Mouse (Mus musculus): ENCODE measurements around the gene Rab4a. TPM values are rescaled to one million over a fixed set of nuclear protein-coding genes. Genes with fewer than 3 reads are reported as not detected.

Gene Rab4a
- polyA plus RNA-seq, 1 experiment from 2014 or later = 71.4 TPM

- Histone ChIP-seq H3K9ac (ENCODE audit: low read length) (no peak overlapping the region), H3K4me3 (ENCODE audit: low read depth, low read length) (no peak overlapping the region), H3K36me3 (ENCODE audit: control insufficient read depth, insufficient read depth, low read length) (no peaks in the 10 kb centered on the region), H3K4me2 (ENCODE audit: low read depth) (no peak overlapping the region), H3K27ac (ENCODE audit: low read depth, low read length) (no peak overlapping the region), H3K9me3 (ENCODE audit: control insufficient read depth, low read length) (no peaks in the 10 kb centered on the region), H3K27me3 (ENCODE audit: control insufficient read depth, insufficient read depth, low read length) (no peaks in the 10 kb centered on the region), H3K4me1 (ENCODE audit: control insufficient read depth, insufficient read depth, low read length) (no peaks in the 10 kb centered on the region)
- ATAC-seq (ENCODE audit: insufficient read depth, low FRiP score, low TSS enrichment) = no peak
- DNase-seq (ENCODE audit: low spot score) = no peak
- WGBS = 83% methylated on average over 9 of the region's 9 CpGs
These were observed 66.3 kb downstream of the Rab4a start for GRCm38 (mm10) chr8:123872048-123872447.

- Histone ChIP-seq H3K27me3 (ENCODE audit: control insufficient read depth, insufficient read depth, low read length) (no peaks in the 10 kb centered on the region), H3K9ac (ENCODE audit: low read length) (no peak overlapping the region), H3K4me1 (ENCODE audit: control insufficient read depth, insufficient read depth, low read length) (no peaks in the 10 kb centered on the region), H3K27ac (ENCODE audit: low read depth, low read length) (no peak overlapping the region), H3K4me3 (ENCODE audit: low read depth, low read length) (no peak overlapping the region), H3K36me3 (ENCODE audit: control insufficient read depth, insufficient read depth, low read length) (no peaks in the 10 kb centered on the region), H3K4me2 (ENCODE audit: low read depth) (no peak overlapping the region), H3K9me3 (ENCODE audit: control insufficient read depth, low read length) (no peaks in the 10 kb centered on the region)
- WGBS = 80% methylated on average over 6 of the region's 6 CpGs
- DNase-seq (ENCODE audit: low spot score) (no peak), ATAC-seq (ENCODE audit: insufficient read depth, low FRiP score, low TSS enrichment) (no peak)
These were observed 67.6 kb downstream of the Rab4a start for GRCm38 (mm10) chr8:123873364-123873763.

GRCm38 (mm10) chr8:123874324-123874723 is 68.5 kb downstream of the Rab4a start:
- no peak overlapping the region for H3K4me2 ChIP-seq (ENCODE audit: low read depth)
- DNase-seq (ENCODE audit: low spot score) = no peak
- H3K27me3 ChIP-seq (ENCODE audit: control insufficient read depth, insufficient read depth, low read length) = no peaks in the 10 kb centered on the region
- no peak overlapping the region for H3K4me3 ChIP-seq (ENCODE audit: low read depth, low read length)
- no peak for ATAC-seq (ENCODE audit: insufficient read depth, low FRiP score, low TSS enrichment)
- no peaks in the 10 kb centered on the region for H3K4me1 ChIP-seq (ENCODE audit: control insufficient read depth, insufficient read depth, low read length)
- H3K27ac ChIP-seq (ENCODE audit: low read depth, low read length) = no peak overlapping the region
- H3K9ac ChIP-seq (ENCODE audit: low read length) = no peak overlapping the region
- no peaks in the 10 kb centered on the region for H3K36me3 ChIP-seq (ENCODE audit: control insufficient read depth, insufficient read depth, low read length)
- no peaks in the 10 kb centered on the region for H3K9me3 ChIP-seq (ENCODE audit: control insufficient read depth, low read length)
- 83% methylated on average over 11 of the region's 11 CpGs for WGBS

- ATAC-seq (ENCODE audit: insufficient read depth, low FRiP score, low TSS enrichment) (no peak), DNase-seq (ENCODE audit: low spot score) (no peak)
- Histone ChIP-seq H3K27me3 (ENCODE audit: control insufficient read depth, insufficient read depth, low read length) (no peaks in the 10 kb centered on the region), H3K36me3 (ENCODE audit: control insufficient read depth, insufficient read depth, low read length) (no peaks in the 10 kb centered on the region), H3K27ac (ENCODE audit: low read depth, low read length) (no peak overlapping the region), H3K9me3 (ENCODE audit: control insufficient read depth, low read length) (no peaks in the 10 kb centered on the region), H3K9ac (ENCODE audit: low read length) (no peak overlapping the region), H3K4me3 (ENCODE audit: low read depth, low read length) (no peak overlapping the region), H3K4me1 (ENCODE audit: control insufficient read depth, insufficient read depth, low read length) (no peaks in the 10 kb centered on the region), H3K4me2 (ENCODE audit: low read depth) (no peak overlapping the region)
- 81% methylated on average over 2 of the region's 2 CpGs for WGBS
These were observed 72.1 kb downstream of the Rab4a start for GRCm38 (mm10) chr8:123877865-123878264.

GRCm38 (mm10) chr8:123880271-123880670 is 74.5 kb downstream of the Rab4a start:
- Histone ChIP-seq H3K27ac (ENCODE audit: low read depth, low read length) (no peak overlapping the region), H3K27me3 (ENCODE audit: control insufficient read depth, insufficient read depth, low read length) (peaks cover 4% of the 10 kb centered on the region; the same call in 1 of the 2 replicates), H3K36me3 (ENCODE audit: control insufficient read depth, insufficient read depth, low read length) (no peaks in the 10 kb centered on the region), H3K4me1 (ENCODE audit: control insufficient read depth, insufficient read depth, low read length) (no peaks in the 10 kb centered on the region; the same call in 1 of the 2 replicates), H3K9ac (ENCODE audit: low read length) (no peak overlapping the region), H3K9me3 (ENCODE audit: control insufficient read depth, low read length) (no peaks in the 10 kb centered on the region), H3K4me3 (ENCODE audit: low read depth, low read length) (no peak overlapping the region), H3K4me2 (ENCODE audit: low read depth) (no peak overlapping the region)
- DNase-seq (ENCODE audit: low spot score) = no peak
- no peak for ATAC-seq (ENCODE audit: insufficient read depth, low FRiP score, low TSS enrichment)
- WGBS = 71% methylated on average over 10 of the region's 10 CpGs

- peaks cover 7% of the 10 kb centered on the region for H3K27me3 ChIP-seq (ENCODE audit: control insufficient read depth, insufficient read depth, low read length)
- DNase-seq (ENCODE audit: low spot score) (no peak), ATAC-seq (ENCODE audit: insufficient read depth, low FRiP score, low TSS enrichment) (no peak)
- 53% methylated on average over 4 of the region's 4 CpGs for WGBS
- H3K9ac ChIP-seq (ENCODE audit: low read length) = no peak overlapping the region
- H3K4me2 ChIP-seq (ENCODE audit: low read depth) = no peak overlapping the region
- H3K27ac ChIP-seq (ENCODE audit: low read depth, low read length) = no peak overlapping the region
- no peaks in the 10 kb centered on the region for H3K36me3 ChIP-seq (ENCODE audit: control insufficient read depth, insufficient read depth, low read length)
- H3K4me1 ChIP-seq (ENCODE audit: control insufficient read depth, insufficient read depth, low read length) = no peaks in the 10 kb centered on the region; the same call in 1 of the 2 replicates
- H3K4me3 ChIP-seq (ENCODE audit: low read depth, low read length) = no peak overlapping the region
- H3K9me3 ChIP-seq (ENCODE audit: control insufficient read depth, low read length) = no peaks in the 10 kb centered on the region
These were observed 75.1 kb downstream of the Rab4a start for GRCm38 (mm10) chr8:123880821-123881350.

GRCm38 (mm10) chr8:123882412-123882811 is 76.6 kb downstream of the Rab4a start:
- Histone ChIP-seq H3K4me2 (ENCODE audit: low read depth) (no peak overlapping the region), H3K9me3 (ENCODE audit: control insufficient read depth, low read length) (no peaks in the 10 kb centered on the region), H3K27me3 (ENCODE audit: control insufficient read depth, insufficient read depth, low read length) (peaks cover 9% of the 10 kb centered on the region), H3K36me3 (ENCODE audit: control insufficient read depth, insufficient read depth, low read length) (no peaks in the 10 kb centered on the region), H3K9ac (ENCODE audit: low read length) (no peak overlapping the region), H3K27ac (ENCODE audit: low read depth, low read length) (no peak overlapping the region), H3K4me3 (ENCODE audit: low read depth, low read length) (no peak overlapping the region), H3K4me1 (ENCODE audit: control insufficient read depth, insufficient read depth, low read length) (no peaks in the 10 kb centered on the region; the same call in 1 of the 2 replicates)
- ATAC-seq (ENCODE audit: insufficient read depth, low FRiP score, low TSS enrichment) (no peak), DNase-seq (ENCODE audit: low spot score) (no peak)
- 90% methylated on average over 2 of the region's 2 CpGs for WGBS

- no peak for ATAC-seq (ENCODE audit: insufficient read depth, low FRiP score, low TSS enrichment)
- no peak overlapping the region for H3K4me2 ChIP-seq (ENCODE audit: low read depth)
- 69% methylated on average over 4 of the region's 4 CpGs for WGBS
These were observed 77.3 kb downstream of the Rab4a start for GRCm38 (mm10) chr8:123883094-123883493.

More at GRCm38 (mm10) chr8:123883094-123883493, 77.3 kb downstream of the Rab4a start:
- no peak for DNase-seq (ENCODE audit: low spot score)
- Histone ChIP-seq H3K4me3 (ENCODE audit: low read depth, low read length) (no peak overlapping the region), H3K9me3 (ENCODE audit: control insufficient read depth, low read length) (no peaks in the 10 kb centered on the region), H3K9ac (ENCODE audit: low read length) (no peak overlapping the region), H3K36me3 (ENCODE audit: control insufficient read depth, insufficient read depth, low read length) (no peaks in the 10 kb centered on the region), H3K27me3 (ENCODE audit: control insufficient read depth, insufficient read depth, low read length) (peaks cover 9% of the 10 kb centered on the region), H3K27ac (ENCODE audit: low read depth, low read length) (no peak overlapping the region), H3K4me1 (ENCODE audit: control insufficient read depth, insufficient read depth, low read length) (no peaks in the 10 kb centered on the region; the same call in 1 of the 2 replicates)

Measured in neural tube, embryonic 11.5 days (tissue).